Mouse (Mus musculus): Measurements from ENCODE around the gene Tspan5. TPM values are rescaled to one million over a fixed set of nuclear protein-coding genes. Genes with fewer than 3 reads are reported as not detected.

Tspan5 gene
- polyA plus RNA-seq, 1 experiment, result 0.05 TPM

GRCm38 (mm10) chr3:138825296-138825695 is 83.3 kb downstream of the Tspan5 start:
- Histone ChIP-seq H3K36me3 (ENCODE audit: control insufficient read depth) (no peaks in the 10 kb centered on the region), H3K4me1 (ENCODE audit: control insufficient read depth) (no peaks in the 10 kb centered on the region), H3K9me3 (ENCODE audit: control insufficient read depth, low read length) (no peaks in the 10 kb centered on the region), H3K27me3 (ENCODE audit: control insufficient read depth) (no peaks in the 10 kb centered on the region), H3K4me3 (replicated peaks) (no peak overlapping the region)
- TF ChIP-seq TAL1 (IDR thresholded peaks at IDR 0.05; ENCODE audit: low read length) (no peak), GATA1 (IDR thresholded peaks at IDR 0.05; ENCODE audit: low read length) (no peak)

- Histone ChIP-seq H3K27me3 (ENCODE audit: control insufficient read depth) (no peaks in the 10 kb centered on the region), H3K4me1 (ENCODE audit: control insufficient read depth) (no peaks in the 10 kb centered on the region), H3K36me3 (ENCODE audit: control insufficient read depth) (no peaks in the 10 kb centered on the region), H3K9me3 (ENCODE audit: control insufficient read depth, low read length) (no peaks in the 10 kb centered on the region), H3K4me3 (replicated peaks) (no peak overlapping the region)
- TF ChIP-seq GATA1 (IDR thresholded peaks at IDR 0.05; ENCODE audit: low read length), result no peak
- no peak for TF ChIP-seq TAL1 (IDR thresholded peaks at IDR 0.05; ENCODE audit: low read length)
Measured at GRCm38 (mm10) chr3:138826243-138826800, 84.3 kb downstream of the Tspan5 start.

GRCm38 (mm10) chr3:138832827-138833517 is 91.0 kb downstream of the Tspan5 start:
- Histone ChIP-seq H3K4me3 (replicated peaks) (no peak overlapping the region), H3K27me3 (ENCODE audit: control insufficient read depth) (no peaks in the 10 kb centered on the region), H3K36me3 (ENCODE audit: control insufficient read depth) (no peaks in the 10 kb centered on the region), H3K9me3 (ENCODE audit: control insufficient read depth, low read length) (no peaks in the 10 kb centered on the region), H3K4me1 (ENCODE audit: control insufficient read depth) (no peaks in the 10 kb centered on the region)
- TF ChIP-seq TAL1 (IDR thresholded peaks at IDR 0.05; ENCODE audit: low read length), result no peak
- no peak for TF ChIP-seq GATA1 (IDR thresholded peaks at IDR 0.05; ENCODE audit: low read length)

- no peak for TF ChIP-seq GATA1 (IDR thresholded peaks at IDR 0.05; ENCODE audit: low read length)
- no peak for TF ChIP-seq TAL1 (IDR thresholded peaks at IDR 0.05; ENCODE audit: low read length)
- H3K4me3 ChIP-seq (replicated peaks), result no peak overlapping the region
- H3K9me3 ChIP-seq (ENCODE audit: control insufficient read depth, low read length), result no peaks in the 10 kb centered on the region
- no peaks in the 10 kb centered on the region for H3K4me1 ChIP-seq (ENCODE audit: control insufficient read depth)
- H3K27me3 ChIP-seq (ENCODE audit: control insufficient read depth), result no peaks in the 10 kb centered on the region
- no peaks in the 10 kb centered on the region for H3K36me3 ChIP-seq (ENCODE audit: control insufficient read depth)
Measured at GRCm38 (mm10) chr3:138834174-138834573, 92.2 kb downstream of the Tspan5 start.

- Histone ChIP-seq H3K27me3 (ENCODE audit: control insufficient read depth) (no peaks in the 10 kb centered on the region), H3K9me3 (ENCODE audit: control insufficient read depth, low read length) (no peaks in the 10 kb centered on the region), H3K4me1 (ENCODE audit: control insufficient read depth) (no peaks in the 10 kb centered on the region), H3K36me3 (ENCODE audit: control insufficient read depth) (no peaks in the 10 kb centered on the region), H3K4me3 (replicated peaks) (no peak overlapping the region)
- TF ChIP-seq GATA1 (IDR thresholded peaks at IDR 0.05; ENCODE audit: low read length) (no peak), TAL1 (IDR thresholded peaks at IDR 0.05; ENCODE audit: low read length) (no peak)
Measured at GRCm38 (mm10) chr3:138836937-138837336, 94.9 kb downstream of the Tspan5 start.

GRCm38 (mm10) chr3:138837651-138838050 is 95.7 kb downstream of the Tspan5 start:
- no peaks in the 10 kb centered on the region for H3K27me3 ChIP-seq (ENCODE audit: control insufficient read depth)
- H3K4me1 ChIP-seq (ENCODE audit: control insufficient read depth), result no peaks in the 10 kb centered on the region
- no peaks in the 10 kb centered on the region for H3K36me3 ChIP-seq (ENCODE audit: control insufficient read depth)
- no peak overlapping the region for H3K4me3 ChIP-seq (replicated peaks)
- TF ChIP-seq GATA1 (IDR thresholded peaks at IDR 0.05; ENCODE audit: low read length), result no peak
- no peak for TF ChIP-seq TAL1 (IDR thresholded peaks at IDR 0.05; ENCODE audit: low read length)
- H3K9me3 ChIP-seq (ENCODE audit: control insufficient read depth, low read length), result no peaks in the 10 kb centered on the region

- TF ChIP-seq TAL1 (IDR thresholded peaks at IDR 0.05; ENCODE audit: low read length) (no peak), GATA1 (IDR thresholded peaks at IDR 0.05; ENCODE audit: low read length) (no peak)
- no peak overlapping the region for H3K4me3 ChIP-seq (replicated peaks)
- H3K9me3 ChIP-seq (ENCODE audit: control insufficient read depth, low read length), result no peaks in the 10 kb centered on the region
- H3K4me1 ChIP-seq (ENCODE audit: control insufficient read depth), result no peaks in the 10 kb centered on the region
- H3K36me3 ChIP-seq (ENCODE audit: control insufficient read depth), result no peaks in the 10 kb centered on the region
- no peaks in the 10 kb centered on the region for H3K27me3 ChIP-seq (ENCODE audit: control insufficient read depth)
Measured at GRCm38 (mm10) chr3:138839656-138840055, 97.7 kb downstream of the Tspan5 start.

- Histone ChIP-seq H3K4me3 (replicated peaks) (no peak overlapping the region), H3K36me3 (ENCODE audit: control insufficient read depth) (no peaks in the 10 kb centered on the region), H3K9me3 (ENCODE audit: control insufficient read depth, low read length) (no peaks in the 10 kb centered on the region), H3K27me3 (ENCODE audit: control insufficient read depth) (no peaks in the 10 kb centered on the region), H3K4me1 (ENCODE audit: control insufficient read depth) (no peaks in the 10 kb centered on the region)
- no peak for TF ChIP-seq GATA1 (IDR thresholded peaks at IDR 0.05; ENCODE audit: low read length)
- no peak for TF ChIP-seq TAL1 (IDR thresholded peaks at IDR 0.05; ENCODE audit: low read length)
Measured at GRCm38 (mm10) chr3:138841288-138841687, 99.3 kb downstream of the Tspan5 start.

GRCm38 (mm10) chr3:138843180-138843579 is 101.2 kb downstream of the Tspan5 start:
- H3K9me3 ChIP-seq (ENCODE audit: control insufficient read depth, low read length), result no peaks in the 10 kb centered on the region
- TF ChIP-seq GATA1 (IDR thresholded peaks at IDR 0.05; ENCODE audit: low read length) (no peak), TAL1 (IDR thresholded peaks at IDR 0.05; ENCODE audit: low read length) (no peak)
- no peaks in the 10 kb centered on the region for H3K36me3 ChIP-seq (ENCODE audit: control insufficient read depth)
- no peak overlapping the region for H3K4me3 ChIP-seq (replicated peaks)
- H3K27me3 ChIP-seq (ENCODE audit: control insufficient read depth), result no peaks in the 10 kb centered on the region
- H3K4me1 ChIP-seq (ENCODE audit: control insufficient read depth), result no peaks in the 10 kb centered on the region
